Mouse (Mus musculus) forebrain, embryonic 14.5 days (tissue): ENCODE results near the gene Eef2. TPM values are rescaled to one million over a fixed set of nuclear protein-coding genes. Genes with fewer than 3 reads are reported as not detected.

Experiments used
- ATAC-seq: fragments of 200-750 bp; cut with Nextera tagmentation; 2 replicates; pipeline ENCODE4 v1.8.0; 2017; ENCODE audit warnings: mild to moderate bottlenecking, moderate library complexity
- DNase-seq: peaks from one replicate; pipeline ENCODE4 v3.0.0-alpha.2; 2015; ENCODE audit warnings: low spot score
- H3K27ac ChIP-seq: fragments of 300-500 bp; sonication (generic); 2 replicates; pipeline ENCODE4 v1.5.1; 2014; ENCODE audit warnings: low read depth, mild to moderate bottlenecking, control low read depth, low read length, moderate library complexity
- H3K27me3 ChIP-seq: fragments of 300-500 bp; sonication (generic); replicated peaks from 2 replicates; pipeline ENCODE4 v1.6.1; 2014; ENCODE audit warnings: low read length, control low read depth, mixed read lengths; ENCODE audit not compliant: control insufficient read depth, insufficient read depth
- H3K36me3 ChIP-seq: fragments of 300-500 bp; sonication (generic); 2 replicates; pipeline ENCODE4 v1.6.1; 2014; ENCODE audit warnings: low read length, control low read depth; ENCODE audit not compliant: control insufficient read depth, insufficient read depth
- H3K4me1 ChIP-seq: fragments of 300-500 bp; sonication (generic); 2 replicates; pipeline ENCODE4 v1.6.1; 2014; ENCODE audit warnings: antibody characterized with exemption, low read length, control low read depth; ENCODE audit not compliant: control insufficient read depth, insufficient read depth
- H3K4me2 ChIP-seq: fragments of 300-500 bp; sonication (generic); 2 replicates; pipeline ENCODE4 v1.6.1; 2014; ENCODE audit warnings: mild to moderate bottlenecking, control low read depth, low read length
- H3K4me3 ChIP-seq: fragments of 300-500 bp; sonication (generic); 2 replicates; pipeline ENCODE4 v1.5.1; 2014; ENCODE audit warnings: low read depth, low read length, control low read depth
- H3K9ac ChIP-seq: fragments of 300-500 bp; sonication (generic); 2 replicates; pipeline ENCODE4 v1.6.1; 2014; ENCODE audit warnings: mild to moderate bottlenecking, low read length, control low read depth, moderate library complexity
- H3K9me3 ChIP-seq: fragments of 300-500 bp; sonication (generic); replicated peaks from 2 replicates; pipeline ENCODE4 v1.6.1; 2016; ENCODE audit warnings: low read length, control low read depth, mixed read lengths; ENCODE audit not compliant: control insufficient read depth
- WGBS: fragments of 180-500 bp; shearing (Covaris S2); extraction: QIAGEN DNeasy Blood & Tissue Kit; methylation state at CpG from one replicate; pipeline ENCODE4 v1.1.7; 2014; 5-methylcytosine and 5-hydroxymethylcytosine counted together
- polyA plus RNA-seq: library from polyadenylated mRNA; unstranded; fragments of >200 nt; fragmentation: Nextera tagmentation; extraction: Ambion mirVana; gene quantifications from 2 replicates; pipeline ENCODE4 v1.2.1, GENCODE M21; 2014

Eef2 gene
- 474 and 520 TPM in 2 replicates for polyA plus RNA-seq

DNA sequence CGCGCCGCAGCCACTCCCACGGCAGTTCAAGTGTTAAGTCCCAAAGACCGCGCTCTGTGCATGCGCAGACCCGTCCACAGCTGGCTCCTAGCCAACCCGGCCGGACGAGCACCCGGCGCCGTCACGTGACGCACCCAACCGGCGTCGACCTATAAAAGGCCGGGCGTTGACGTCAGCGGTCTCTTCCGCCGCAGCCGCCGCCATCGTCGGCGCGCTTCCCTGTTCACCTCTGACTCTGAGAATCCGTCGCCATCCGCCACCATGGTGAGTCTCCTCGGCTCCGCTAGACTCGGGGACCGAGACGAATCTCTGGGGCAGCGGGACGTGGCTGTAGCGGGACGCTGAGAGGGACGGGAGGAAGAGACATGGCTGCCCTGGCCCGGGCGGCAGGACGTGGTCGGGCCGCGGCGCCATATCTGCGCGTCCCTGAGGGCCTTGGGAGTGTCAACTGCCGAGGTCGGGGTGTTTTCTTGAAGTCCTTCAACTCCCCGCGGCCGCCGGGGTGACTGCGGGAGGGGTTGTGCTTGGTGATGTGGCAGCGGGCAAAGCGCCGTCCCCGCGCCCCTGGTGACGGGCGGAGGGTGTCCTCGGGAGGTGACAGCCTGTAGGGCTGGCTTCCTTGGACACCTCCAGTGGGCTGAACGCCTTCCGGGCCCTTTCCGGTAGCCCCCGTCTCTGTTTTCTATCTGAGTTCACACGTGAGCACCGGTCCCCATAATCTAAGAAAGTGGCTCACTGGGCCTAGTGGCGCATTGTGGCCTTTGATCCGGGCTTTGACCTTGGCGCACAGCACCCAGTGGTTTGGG lies at the start of gene Eef2:
Gene Eef2, plus strand, starts transcription at position 166 of the 806 bp plus-strand sequence.
- Histone ChIP-seq H3K4me2 (peak within 1 kb of the TSS; percentile 98), H3K9me3 (no peaks in the 10 kb centered on the region), H3K36me3 (peaks cover 43% of the 10 kb centered on the region), H3K4me3 (peak within 1 kb of the TSS; percentile 96), H3K9ac (peak within 1 kb of the TSS; percentile 98), H3K27ac (peak within 1 kb of the TSS; percentile 93), H3K27me3 (no peaks in the 10 kb centered on the region), H3K4me1 (peaks cover 25% of the 10 kb centered on the region)
- ATAC-seq (peak; percentile 76), DNase-seq (peak; percentile 99)
- WGBS: under 1% methylated on average over 77 of the region's 77 CpGs

- Histone ChIP-seq H3K36me3 (no peaks in the 10 kb centered on the region), H3K4me3 (no peak overlapping the region), H3K9me3 (no peaks in the 10 kb centered on the region), H3K27ac (no peak overlapping the region), H3K9ac (no peak overlapping the region), H3K4me2 (no peak overlapping the region), H3K4me1 (peaks cover 12% of the 10 kb centered on the region), H3K27me3 (peaks cover 36% of the 10 kb centered on the region)
- ATAC-seq (no peak), DNase-seq (no peak)
- 4% methylated on average over 16 of the region's 16 CpGs for WGBS
Observed at GRCm38 (mm10) chr10:81134181-81134587, 42.2 kb upstream of the Eef2 start.

- ATAC-seq: no peak
- H3K4me2 ChIP-seq: peak within 1 kb of the TSS; percentile 100
- no peaks in the 10 kb centered on the region for H3K36me3 ChIP-seq
- H3K27me3 ChIP-seq: peaks cover 30% of the 10 kb centered on the region
- peaks cover 13% of the 10 kb centered on the region for H3K4me1 ChIP-seq
- DNase-seq: no peak
- H3K27ac ChIP-seq: peak within 1 kb of the TSS; percentile 95; the same call in 1 of the 2 replicates
- H3K9ac ChIP-seq: peak within 1 kb of the TSS; percentile 94
- H3K9me3 ChIP-seq: no peaks in the 10 kb centered on the region
- H3K4me3 ChIP-seq: peak within 1 kb of the TSS; percentile 82
- 3% methylated on average over 41 of the region's 41 CpGs for WGBS
Observed at GRCm38 (mm10) chr10:81134966-81135681, 41.3 kb upstream of the Eef2 start, which contains the start of gene Zbtb7a. Gene Zbtb7a (plus strand): TSS chr10:81135220.

DNA sequence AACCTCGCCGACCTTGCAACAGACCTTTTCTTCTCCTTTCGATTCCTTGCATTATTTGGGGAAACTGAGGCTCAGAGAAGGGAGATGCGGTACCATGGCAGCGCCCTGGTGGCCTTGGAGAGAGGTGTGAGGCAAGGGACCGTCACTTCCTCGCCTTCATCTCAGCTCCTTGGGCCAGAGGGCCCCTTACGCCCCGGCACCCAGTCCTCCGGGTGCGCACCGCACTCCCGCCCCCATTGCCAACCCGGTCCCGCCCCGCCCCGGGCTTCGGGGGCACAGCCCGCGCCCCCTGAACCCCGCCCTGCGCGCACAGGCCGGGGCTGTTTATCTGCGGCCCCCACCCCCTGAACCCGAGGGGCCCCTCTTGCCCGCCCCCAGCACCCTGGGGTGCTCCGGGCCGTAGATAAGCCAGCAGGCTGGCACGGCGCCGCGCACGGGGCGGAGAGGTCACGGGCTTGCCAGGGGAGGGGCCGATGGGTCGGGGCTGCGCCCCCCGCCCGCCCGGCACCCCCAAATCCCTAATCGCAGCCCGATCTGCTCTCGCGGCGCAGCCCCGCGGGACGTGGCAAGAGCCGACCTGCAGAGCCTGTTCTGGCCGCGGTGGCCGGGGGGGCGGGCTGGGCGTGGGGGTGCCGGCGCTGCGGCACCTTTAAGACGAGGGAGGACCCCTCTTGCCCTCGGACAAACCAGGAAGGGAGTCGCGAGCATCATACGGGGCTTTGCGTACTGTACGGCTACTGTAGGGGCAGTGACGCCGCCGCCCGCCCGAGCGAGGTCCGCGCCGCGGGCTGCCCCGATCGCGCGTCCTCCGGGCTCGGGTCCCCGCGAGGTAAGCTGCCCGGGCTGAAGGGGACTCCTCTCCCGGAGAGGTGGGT lies 40.4 kb upstream of the Eef2 start:
- no peaks in the 10 kb centered on the region for H3K9me3 ChIP-seq
- peak overlapping the region; percentile 94 for H3K9ac ChIP-seq
- ATAC-seq (peak; percentile 16), DNase-seq (peak; percentile 75)
- no peaks in the 10 kb centered on the region for H3K36me3 ChIP-seq
- H3K4me1 ChIP-seq: peaks cover 13% of the 10 kb centered on the region
- peak overlapping the region; percentile 95 for H3K27ac ChIP-seq
- peak overlapping the region; percentile 100 for H3K4me2 ChIP-seq
- WGBS: under 1% methylated on average over 73 of the region's 86 CpGs
- H3K27me3 ChIP-seq: peaks cover 29% of the 10 kb centered on the region
- peak overlapping the region; percentile 82 for H3K4me3 ChIP-seq

- no peaks in the 10 kb centered on the region for H3K9me3 ChIP-seq
- H3K4me2 ChIP-seq: peak overlapping the region; percentile 100
- ATAC-seq (peak; percentile 57), DNase-seq (no peak)
- peaks cover 13% of the 10 kb centered on the region for H3K4me1 ChIP-seq
- 0 out of 2 replicates have a peak, but pooled peaks cover 3% of the 10 kb centered on the region for H3K36me3 ChIP-seq
- WGBS: under 1% methylated on average over 44 of the region's 50 CpGs
- H3K27ac ChIP-seq: peak overlapping the region; percentile 95
- peak overlapping the region; percentile 94 for H3K9ac ChIP-seq
- H3K27me3 ChIP-seq: peaks cover 29% of the 10 kb centered on the region
- H3K4me3 ChIP-seq: peak overlapping the region; percentile 82
Observed at GRCm38 (mm10) chr10:81136706-81137231, 39.7 kb upstream of the Eef2 start.

DNA sequence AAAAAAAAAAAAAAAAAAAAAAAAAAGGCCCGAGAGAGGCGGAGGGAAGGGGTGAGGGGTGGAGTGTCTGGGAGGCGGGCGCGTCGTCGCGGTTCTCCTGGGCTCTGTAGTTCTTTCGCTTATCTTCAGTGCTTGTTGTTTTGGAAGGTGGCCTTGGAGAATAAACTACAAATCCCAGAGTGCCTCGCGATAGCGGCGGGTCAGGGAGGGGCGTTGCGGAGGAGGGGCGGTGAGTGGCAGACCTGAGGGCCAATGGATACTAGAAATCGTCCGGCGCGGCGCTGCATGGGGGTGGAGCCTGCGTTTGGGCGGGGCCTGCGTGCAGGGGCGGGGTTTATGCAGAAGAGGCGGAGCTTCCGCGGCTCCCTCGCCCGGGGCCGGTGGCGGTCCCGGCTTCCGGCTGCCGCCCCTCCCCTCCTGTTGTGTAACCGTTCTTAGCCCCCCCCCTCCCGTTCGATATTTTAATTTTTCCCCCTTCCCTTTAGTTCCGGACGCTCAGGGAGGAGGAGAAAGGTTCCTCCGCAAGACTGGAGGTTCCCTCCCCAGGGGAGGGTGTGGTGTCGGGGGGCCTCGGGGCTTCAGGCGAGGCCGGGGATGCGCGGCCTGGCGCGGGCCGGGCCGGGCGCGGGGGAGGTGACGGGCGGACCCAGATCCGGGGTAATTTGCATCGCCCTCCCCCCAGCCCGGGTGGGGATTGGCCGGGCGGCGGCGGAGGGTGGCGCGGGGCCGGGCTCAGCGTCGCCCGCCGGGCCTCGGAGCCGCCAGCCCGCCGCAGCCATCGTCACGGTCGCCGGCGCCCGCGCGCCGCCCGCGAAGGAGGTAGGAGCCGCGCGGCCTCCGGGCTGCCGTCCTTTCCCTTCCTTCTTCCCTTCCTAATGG lies 38.9 kb upstream of the Eef2 start:
- no peaks in the 10 kb centered on the region for H3K9me3 ChIP-seq
- 0 out of 2 replicates have a peak, but pooled peaks cover 3% of the 10 kb centered on the region for H3K36me3 ChIP-seq
- peak overlapping the region; percentile 95 for H3K27ac ChIP-seq
- H3K4me1 ChIP-seq: peaks cover 13% of the 10 kb centered on the region
- WGBS: under 1% methylated on average over 64 of the region's 89 CpGs
- peak overlapping the region; percentile 94 for H3K9ac ChIP-seq
- H3K4me3 ChIP-seq: peak overlapping the region; percentile 82
- H3K27me3 ChIP-seq: peaks cover 29% of the 10 kb centered on the region
- peak overlapping the region; percentile 100 for H3K4me2 ChIP-seq
- ATAC-seq: peak; percentile 92
- DNase-seq: peak; percentile 99

- peak overlapping the region; percentile 88 for H3K27ac ChIP-seq
- H3K4me3 ChIP-seq: peak overlapping the region; percentile 82
- WGBS: 1% methylated on average over 19 of the region's 24 CpGs
- peaks cover 13% of the 10 kb centered on the region for H3K4me1 ChIP-seq
- no peaks in the 10 kb centered on the region for H3K9me3 ChIP-seq
- H3K4me2 ChIP-seq: peak overlapping the region; percentile 94
- peaks cover 26% of the 10 kb centered on the region for H3K27me3 ChIP-seq
- ATAC-seq: no peak
- H3K9ac ChIP-seq: peak overlapping the region; percentile 88
- 0 out of 2 replicates have a peak, but pooled peaks cover 3% of the 10 kb centered on the region for H3K36me3 ChIP-seq
- peak; percentile 37 for DNase-seq
Observed at GRCm38 (mm10) chr10:81138131-81138782, 38.2 kb upstream of the Eef2 start.
